Mouse (Mus musculus) kidney, postnatal 36 days (tissue): ENCODE measurements at regions not wholly inside any gene's neighbourhood (a gene's known extent, or its start where the extent isn't known, plus 50 kb on each side); places are given as distances from the start of the nearest gene placed in this dataset.

Source experiments
- DNase-seq, 2 experiments: peaks; one replicate each; pipeline ENCODE4 v3.0.0; 2021 to 2022; ENCODE audit warnings: mixed read lengths in 2 of 2

DNA sequence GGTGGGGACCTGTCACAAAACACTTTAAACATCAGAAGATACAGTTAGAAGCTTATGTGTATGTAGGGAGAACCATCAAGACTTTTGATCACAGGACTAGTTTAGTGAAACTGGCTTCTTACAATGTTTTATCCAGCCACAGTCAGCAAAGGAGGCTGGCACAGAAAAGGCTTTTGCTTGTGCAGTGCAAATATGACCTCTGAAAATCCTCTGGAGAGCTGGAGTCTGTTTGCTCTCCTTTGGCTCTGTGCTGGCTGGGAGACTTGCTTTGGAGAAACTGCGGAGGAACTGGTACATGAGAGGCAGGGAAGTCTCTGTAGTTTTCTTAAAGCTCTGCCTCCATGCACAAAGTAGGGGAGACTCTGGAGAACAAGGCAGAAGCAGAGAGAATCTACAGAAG, 497.2 kb upstream of the Pdzrn3 start:
- no peak for DNase-seq

- DNase-seq = no peak
These were observed 481.2 kb upstream of the Pdzrn3 start for GRCm38 (mm10) chr6:101858895-101859294.

DNA sequence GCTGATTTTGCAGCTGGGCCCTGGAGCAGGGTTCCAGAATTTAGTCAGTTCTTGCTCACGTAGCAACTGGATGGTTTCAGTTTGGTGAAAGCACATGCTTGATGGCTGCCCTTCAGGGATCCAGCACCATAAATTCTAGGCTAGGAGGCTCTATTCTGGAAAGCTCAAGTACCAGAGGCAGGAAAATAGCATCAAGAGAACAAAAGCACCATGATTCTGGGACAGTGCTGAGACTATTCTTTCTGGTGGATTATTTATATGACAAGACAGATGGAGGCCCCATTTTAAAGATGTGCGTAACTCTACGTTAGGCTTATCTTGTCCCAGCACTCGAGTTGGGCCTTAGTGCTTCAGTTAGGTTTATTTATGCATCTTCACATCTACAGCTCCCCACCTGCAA, 463.0 kb upstream of the Pdzrn3 start:
- no peak for DNase-seq

- no peak for DNase-seq
These were observed 459.9 kb upstream of the Pdzrn3 start for GRCm38 (mm10) chr6:101837563-101837962.

- DNase-seq = no peak
These were observed 416.3 kb upstream of the Pdzrn3 start for GRCm38 (mm10) chr6:101793986-101794385.

DNA sequence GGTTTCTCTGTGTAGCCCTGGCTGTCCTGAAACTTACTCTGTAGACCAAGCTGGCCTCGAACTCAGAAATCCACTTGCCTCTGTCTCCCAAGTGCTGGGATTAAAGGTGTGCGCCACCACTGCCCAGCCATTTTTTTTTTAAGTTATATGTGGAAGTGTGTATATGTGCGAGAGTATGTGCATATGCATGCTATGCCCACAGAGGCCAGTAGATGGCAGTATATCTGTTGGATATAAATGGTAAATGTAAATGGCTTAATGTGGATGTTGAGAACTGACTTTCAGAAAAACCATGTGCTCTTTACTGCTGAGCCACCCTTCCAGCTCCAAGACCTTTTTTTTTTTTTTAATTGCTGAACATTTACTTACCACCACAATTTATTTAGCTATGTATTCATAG, 400.2 kb upstream of the Pdzrn3 start:
- no peak for DNase-seq

- DNase-seq = no peak
These were observed 395.5 kb upstream of the Pdzrn3 start for GRCm38 (mm10) chr6:101773151-101773550.

DNA sequence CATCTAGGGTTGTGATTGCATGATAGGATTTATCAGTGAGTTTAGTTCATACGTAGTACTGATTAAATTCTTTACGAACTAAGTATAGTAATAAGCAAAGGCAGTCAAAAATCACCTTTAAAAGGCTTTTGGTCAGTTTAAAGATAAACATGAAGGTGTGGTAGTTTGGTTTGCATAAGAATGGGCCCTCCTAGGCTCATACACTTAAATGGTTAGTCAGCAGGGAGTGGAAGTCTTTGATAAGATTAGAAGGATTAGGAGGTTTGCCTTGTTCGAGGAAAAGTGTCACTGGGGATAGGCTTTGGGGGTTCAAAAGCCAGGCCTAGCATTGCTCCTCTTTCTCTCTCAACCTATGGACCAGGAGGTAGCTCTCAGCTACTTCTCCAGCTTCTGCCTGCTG, 357.4 kb upstream of the Pdzrn3 start:
- DNase-seq = no peak

GRCm38 (mm10) chr6:101720513-101720912, 342.8 kb upstream of the Pdzrn3 start:
- peak; percentile 2 to 45 for DNase-seq

DNA sequence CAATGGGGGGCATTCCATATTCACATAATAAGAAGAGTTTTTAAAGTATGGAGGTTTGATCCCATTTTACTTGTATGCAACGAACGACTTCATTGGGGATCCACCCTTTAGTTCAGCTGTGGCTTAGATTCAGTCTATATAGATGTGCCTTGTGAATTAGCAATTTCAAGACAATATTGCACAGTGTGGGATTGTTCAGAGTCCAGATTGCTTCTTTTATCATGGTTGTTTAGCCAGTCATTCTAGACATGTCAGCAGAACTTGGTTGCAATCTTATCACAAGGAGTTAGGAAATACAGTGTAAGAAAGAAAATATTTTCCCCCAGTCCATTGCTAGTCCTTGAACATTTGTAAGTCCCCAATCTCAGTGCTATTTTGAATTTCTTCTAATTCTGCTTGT, 312.0 kb upstream of the Pdzrn3 start:
- DNase-seq = no peak

- no peak for DNase-seq
These were observed 308.9 kb upstream of the Pdzrn3 start for GRCm38 (mm10) chr6:101686578-101686977.

DNA sequence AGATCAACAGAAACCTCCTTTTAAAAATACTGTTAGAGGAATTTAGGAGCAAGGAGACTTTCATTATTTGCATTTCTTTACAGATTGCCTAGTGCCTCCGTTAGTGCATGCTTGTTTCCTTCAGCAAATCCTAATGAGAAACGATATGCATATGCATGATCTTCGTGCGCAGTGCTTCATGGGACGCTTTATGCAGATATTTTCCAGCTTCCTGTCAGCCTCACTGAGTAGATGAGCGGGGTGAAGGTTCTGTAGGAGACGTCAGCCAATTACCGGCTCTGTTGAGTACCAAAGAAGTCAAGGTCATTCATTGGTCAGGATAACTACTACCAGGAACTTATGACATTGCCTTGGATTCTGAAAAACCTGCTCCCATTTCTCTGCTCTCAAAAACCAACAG, 308.0 kb upstream of the Pdzrn3 start:
- no peak for DNase-seq

DNA sequence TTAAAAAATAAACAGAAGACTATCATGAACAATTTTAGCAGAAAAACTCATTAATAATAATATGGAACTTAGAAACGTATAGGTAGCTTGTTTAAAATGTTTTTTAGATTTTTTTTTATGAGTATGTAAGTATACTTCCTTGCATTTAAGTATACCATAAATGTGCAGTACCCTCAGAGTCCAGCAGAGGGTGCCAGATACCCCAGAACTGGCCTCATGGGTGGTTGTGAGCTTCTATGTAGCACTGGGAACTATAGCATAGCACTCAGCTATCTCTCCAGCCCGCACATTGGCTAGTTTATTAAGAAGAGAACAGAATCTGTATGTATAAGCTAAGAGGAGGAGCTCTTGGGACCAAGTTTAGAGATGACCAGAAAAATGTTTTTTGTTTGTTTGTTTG, 306.7 kb upstream of the Pdzrn3 start:
- DNase-seq = peak in 1 of 2 experiments; percentile 15

DNA sequence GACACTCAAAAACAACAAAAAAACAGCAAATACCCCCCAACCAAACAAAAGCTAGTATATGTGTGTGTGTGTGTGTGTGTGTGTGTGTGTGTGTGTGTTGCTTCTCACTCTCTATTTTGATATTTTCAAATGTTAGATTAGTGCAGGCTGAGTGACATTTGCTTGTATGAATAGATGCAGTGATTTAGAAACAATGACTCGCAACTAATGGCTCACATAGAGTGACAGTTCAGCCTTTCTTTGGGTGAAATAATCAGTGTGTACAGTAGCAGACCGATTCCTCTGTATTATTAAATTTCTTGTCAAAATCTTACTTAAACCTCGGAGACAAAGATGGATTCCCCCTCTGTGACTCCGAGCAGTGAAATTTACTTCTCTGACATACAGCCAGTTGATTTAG, 297.1 kb upstream of the Pdzrn3 start:
- DNase-seq = no peak

DNA sequence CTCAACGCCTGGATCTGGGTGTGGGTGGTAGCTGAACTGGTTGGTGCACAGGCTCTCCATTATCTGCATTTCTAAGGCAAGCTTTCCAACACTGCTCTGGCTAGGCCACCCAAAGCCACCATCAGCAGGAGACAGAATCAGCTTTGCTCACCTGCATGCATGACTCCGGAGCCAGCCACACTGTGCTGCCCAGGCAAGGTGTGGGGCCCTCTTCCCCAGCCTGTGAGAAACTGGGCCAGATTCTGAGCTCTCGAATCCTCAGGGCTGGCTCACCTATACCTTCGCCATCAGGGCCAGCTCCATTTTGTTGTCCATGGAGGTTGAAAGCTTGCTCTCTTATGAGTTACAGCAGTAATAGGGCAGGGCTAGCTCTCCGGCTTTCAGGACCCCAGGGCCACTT, 293.1 kb upstream of the Pdzrn3 start:
- DNase-seq = no peak

- DNase-seq = no peak
These were observed 291.6 kb upstream of the Pdzrn3 start for GRCm38 (mm10) chr6:101669118-101669845.

GRCm38 (mm10) chr6:101654351-101654750, 276.7 kb upstream of the Pdzrn3 start:
- DNase-seq = no peak

DNA sequence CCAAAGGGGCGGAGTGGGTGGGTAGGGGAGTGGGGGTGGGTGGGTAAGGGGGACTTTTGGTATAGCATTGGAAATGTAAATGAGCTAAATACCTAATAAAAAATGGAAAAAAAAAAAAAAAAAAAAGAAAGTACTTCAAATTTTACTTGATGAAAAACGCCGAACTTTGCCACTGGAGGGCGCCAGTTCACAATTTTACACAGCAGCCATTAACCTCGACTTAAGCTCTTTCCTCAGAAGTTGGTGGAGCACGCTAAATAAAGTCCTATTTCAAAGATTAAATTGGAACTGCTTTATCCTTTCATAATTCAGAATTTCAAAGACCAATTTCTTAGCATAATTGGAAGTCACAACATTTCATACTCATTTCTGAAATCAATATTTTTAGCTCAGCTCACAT, 272.7 kb upstream of the Pdzrn3 start:
- DNase-seq = peak; percentile 51 to 81

- DNase-seq = no peak
These were observed 239.6 kb upstream of the Pdzrn3 start for GRCm38 (mm10) chr6:101617295-101617694.

DNA sequence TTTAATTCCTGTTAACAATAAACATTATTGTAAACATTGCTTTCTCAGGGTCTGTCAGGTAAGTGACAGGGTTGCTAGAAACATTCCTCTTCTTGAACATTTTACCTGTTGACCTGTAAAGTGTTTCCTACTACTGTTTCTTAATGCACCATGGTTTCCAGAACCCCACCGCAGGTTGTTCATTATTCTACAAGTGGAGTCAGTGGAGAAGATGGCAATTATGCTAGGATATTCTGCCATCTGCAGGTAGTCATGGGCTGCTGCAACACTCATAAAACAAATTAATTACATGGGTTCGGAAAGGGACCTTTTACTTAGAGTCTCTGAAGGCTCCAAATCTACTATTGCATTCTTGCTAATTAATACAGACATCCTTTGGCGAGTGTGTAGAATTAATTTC, 239.1 kb upstream of the Pdzrn3 start:
- peak in 1 of 2 experiments; percentile 4 for DNase-seq

GRCm38 (mm10) chr6:101609015-101609414, 231.3 kb upstream of the Pdzrn3 start:
- DNase-seq = no peak

- DNase-seq = no peak
These were observed 225.4 kb upstream of the Pdzrn3 start for GRCm38 (mm10) chr6:101603083-101603482.

- DNase-seq = no peak
These were observed 219.3 kb upstream of the Pdzrn3 start for GRCm38 (mm10) chr6:101596995-101597394.

DNA sequence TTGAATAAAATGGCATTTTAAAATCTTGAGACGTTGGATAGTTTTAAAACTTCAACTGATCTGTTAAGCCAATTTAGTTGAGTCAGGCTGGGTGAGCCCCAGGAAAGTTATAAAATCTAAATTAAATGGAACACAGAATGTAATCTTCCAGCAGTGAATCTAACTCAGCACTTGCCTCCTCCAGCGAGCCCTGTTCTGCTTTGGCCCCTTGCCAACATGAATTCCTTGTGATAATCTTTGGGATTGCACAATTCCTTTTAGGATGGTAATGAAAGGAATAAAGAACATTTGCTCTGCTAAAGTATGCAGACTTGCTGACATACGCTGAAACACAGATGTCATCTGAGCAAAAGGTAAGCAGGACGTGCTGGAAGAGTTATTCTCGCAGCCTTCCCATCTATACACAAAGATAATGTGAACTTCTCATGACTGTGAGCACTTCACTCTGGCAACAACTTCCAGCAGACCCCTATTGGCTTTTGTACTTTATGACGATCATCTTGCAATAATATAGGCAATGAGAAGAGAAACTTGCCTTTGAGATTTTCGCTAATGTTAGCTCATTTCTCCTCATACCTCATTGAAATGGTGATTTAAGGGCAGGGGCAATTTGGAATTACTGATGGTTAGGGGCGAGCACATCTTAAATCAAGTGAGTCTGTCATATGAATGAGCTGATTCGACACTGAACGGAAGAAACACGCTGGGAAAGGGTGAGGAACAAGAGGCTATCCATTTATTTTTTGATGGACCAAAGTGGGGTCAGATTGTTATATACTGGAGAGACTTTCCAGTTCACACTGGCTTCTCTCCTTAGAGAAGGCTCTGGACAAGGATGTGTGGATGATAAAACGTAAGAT, 216.3 kb upstream of the Pdzrn3 start:
- DNase-seq = peak; percentile 16 to 19
